Mouse (Mus musculus): ENCODE measurements at regions not wholly inside any gene's neighbourhood (a gene's known extent, or its start where the extent isn't known, plus 50 kb on each side); places are given as distances from the start of the nearest gene placed in this dataset.

GRCm38 (mm10) chr10:9533283-9533682, 141.7 kb downstream of the Samd5 start:
- Histone ChIP-seq H3K4me1 (no peaks in the 10 kb centered on the region), H3K9me3 (0 out of 2 replicates have a peak, but pooled peaks cover 4% of the 10 kb centered on the region), H3K27me3 (replicated peaks) (no peaks in the 10 kb centered on the region), H3K36me3 (replicated peaks; ENCODE audit: low read length) (no peaks in the 10 kb centered on the region), H3K4me3 (replicated peaks) (no peak overlapping the region)
- TF ChIP-seq GATA1 (IDR thresholded peaks at IDR 0.05; ENCODE audit: borderline replicate concordance, low read length) (no peak), FLI1 (IDR thresholded peaks at IDR 0.05; ENCODE audit: low read length) (no peak)

- TF ChIP-seq GATA1 (IDR thresholded peaks at IDR 0.05; ENCODE audit: borderline replicate concordance, low read length) (no peak), FLI1 (IDR thresholded peaks at IDR 0.05; ENCODE audit: low read length) (no peak)
Observed at GRCm38 (mm10) chr10:9531931-9532330, 143.1 kb downstream of the Samd5 start.

GRCm38 (mm10) chr10:9529408-9529807, 145.6 kb downstream of the Samd5 start:
- Histone ChIP-seq H3K4me3 (replicated peaks) (no peak overlapping the region), H3K4me1 (no peaks in the 10 kb centered on the region), H3K36me3 (replicated peaks; ENCODE audit: low read length) (no peaks in the 10 kb centered on the region), H3K27me3 (replicated peaks) (no peaks in the 10 kb centered on the region), H3K9me3 (0 out of 2 replicates have a peak, but pooled peaks cover 4% of the 10 kb centered on the region)
- no peak for TF ChIP-seq GATA1 (IDR thresholded peaks at IDR 0.05; ENCODE audit: borderline replicate concordance, low read length)
- TF ChIP-seq FLI1 (IDR thresholded peaks at IDR 0.05; ENCODE audit: low read length), result no peak

More at GRCm38 (mm10) chr10:9531931-9532330, 143.1 kb downstream of the Samd5 start:
- Histone ChIP-seq H3K4me3 (replicated peaks) (no peak overlapping the region), H3K36me3 (replicated peaks; ENCODE audit: low read length) (no peaks in the 10 kb centered on the region), H3K4me1 (no peaks in the 10 kb centered on the region), H3K9me3 (0 out of 2 replicates have a peak, but pooled peaks cover 4% of the 10 kb centered on the region), H3K27me3 (replicated peaks) (no peaks in the 10 kb centered on the region)

GRCm38 (mm10) chr10:9528066-9528465, 146.9 kb downstream of the Samd5 start:
- H3K27me3 ChIP-seq (replicated peaks), result no peaks in the 10 kb centered on the region
- 0 out of 2 replicates have a peak, but pooled peaks cover 4% of the 10 kb centered on the region for H3K9me3 ChIP-seq
- no peak overlapping the region for H3K4me3 ChIP-seq (replicated peaks)
- H3K36me3 ChIP-seq (replicated peaks; ENCODE audit: low read length), result no peaks in the 10 kb centered on the region
- no peaks in the 10 kb centered on the region for H3K4me1 ChIP-seq
- TF ChIP-seq GATA1 (IDR thresholded peaks at IDR 0.05; ENCODE audit: borderline replicate concordance, low read length) (no peak), FLI1 (IDR thresholded peaks at IDR 0.05; ENCODE audit: low read length) (no peak)

GRCm38 (mm10) chr10:9509764-9510390, 165.1 kb downstream of the Samd5 start:
- H3K4me3 ChIP-seq (replicated peaks), result no peak overlapping the region
- no peak for TF ChIP-seq GATA1 (IDR thresholded peaks at IDR 0.05; ENCODE audit: borderline replicate concordance, low read length)
- TF ChIP-seq FLI1 (IDR thresholded peaks at IDR 0.05; ENCODE audit: low read length), result no peak

GRCm38 (mm10) chr10:9509092-9509671, 165.8 kb downstream of the Samd5 start:
- TF ChIP-seq GATA1 (IDR thresholded peaks at IDR 0.05; ENCODE audit: borderline replicate concordance, low read length) (no peak), FLI1 (IDR thresholded peaks at IDR 0.05; ENCODE audit: low read length) (no peak)
- Histone ChIP-seq H3K27me3 (replicated peaks) (no peaks in the 10 kb centered on the region), H3K9me3 (no peaks in the 10 kb centered on the region), H3K4me1 (no peaks in the 10 kb centered on the region), H3K36me3 (replicated peaks; ENCODE audit: low read length) (no peaks in the 10 kb centered on the region), H3K4me3 (replicated peaks) (no peak overlapping the region)

More at GRCm38 (mm10) chr10:9509764-9510390, 165.1 kb downstream of the Samd5 start:
- Histone ChIP-seq H3K36me3 (replicated peaks; ENCODE audit: low read length) (no peaks in the 10 kb centered on the region), H3K9me3 (no peaks in the 10 kb centered on the region), H3K4me1 (no peaks in the 10 kb centered on the region), H3K27me3 (replicated peaks) (no peaks in the 10 kb centered on the region)

- H3K36me3 ChIP-seq (replicated peaks; ENCODE audit: low read length), result no peaks in the 10 kb centered on the region
- H3K4me1 ChIP-seq, result no peaks in the 10 kb centered on the region
- H3K9me3 ChIP-seq, result no peaks in the 10 kb centered on the region
- no peaks in the 10 kb centered on the region for H3K27me3 ChIP-seq (replicated peaks)
- H3K4me3 ChIP-seq (replicated peaks), result no peak overlapping the region
- TF ChIP-seq GATA1 (IDR thresholded peaks at IDR 0.05; ENCODE audit: borderline replicate concordance, low read length) (no peak), FLI1 (IDR thresholded peaks at IDR 0.05; ENCODE audit: low read length) (no peak)
Observed at GRCm38 (mm10) chr10:9503569-9504493, 171.2 kb downstream of the Samd5 start.

GRCm38 (mm10) chr10:9498550-9498949, 176.5 kb downstream of the Samd5 start:
- no peak overlapping the region for H3K4me3 ChIP-seq (replicated peaks)
- H3K27me3 ChIP-seq (replicated peaks), result no peaks in the 10 kb centered on the region
- TF ChIP-seq GATA1 (IDR thresholded peaks at IDR 0.05; ENCODE audit: borderline replicate concordance, low read length) (no peak), FLI1 (IDR thresholded peaks at IDR 0.05; ENCODE audit: low read length) (no peak)
- no peaks in the 10 kb centered on the region for H3K36me3 ChIP-seq (replicated peaks; ENCODE audit: low read length)
- no peaks in the 10 kb centered on the region; the same call in 1 of the 2 replicates for H3K4me1 ChIP-seq
- H3K9me3 ChIP-seq, result no peaks in the 10 kb centered on the region

- no peaks in the 10 kb centered on the region for H3K36me3 ChIP-seq (replicated peaks; ENCODE audit: low read length)
- H3K27me3 ChIP-seq (replicated peaks), result no peaks in the 10 kb centered on the region
- TF ChIP-seq GATA1 (IDR thresholded peaks at IDR 0.05; ENCODE audit: borderline replicate concordance, low read length), result no peak
- no peak for TF ChIP-seq FLI1 (IDR thresholded peaks at IDR 0.05; ENCODE audit: low read length)
- no peaks in the 10 kb centered on the region; the same call in 1 of the 2 replicates for H3K4me1 ChIP-seq
- H3K9me3 ChIP-seq, result no peaks in the 10 kb centered on the region
- H3K4me3 ChIP-seq (replicated peaks), result no peak overlapping the region
Observed at GRCm38 (mm10) chr10:9497021-9497420, 178.0 kb downstream of the Samd5 start.

Data from megakaryocyte, embryonic 14.5 days (primary cell).